Mouse (Mus musculus) bone marrow macrophage, adult 2 months (primary cell): ENCODE results near the gene Pemt.

ENCODE experiments used
- CTCF ChIP-seq: IDR thresholded peaks from 2 replicates; pipeline ENCODE4 v1.5.1; 2012; ENCODE audit warnings: low read depth, mild to moderate bottlenecking, low read length, moderate library complexity
- POLR2A ChIP-seq: IDR thresholded peaks from 2 replicates; pipeline ENCODE4 v1.6.1; 2012; ENCODE audit warnings: mild to moderate bottlenecking, low read depth, low read length, borderline replicate concordance

- TF ChIP-seq CTCF (no peak), POLR2A (no peak)
Measured at GRCm38 (mm10) chr11:59948401-59948767, 97.9 kb downstream of the Pemt start.
